Mouse (Mus musculus): ENCODE data around the gene Zcchc7. TPM values are rescaled to one million over a fixed set of nuclear protein-coding genes. Genes with fewer than 3 reads are reported as not detected.
"Not testable (repeated sequence)": the region's sequence is repeated elsewhere in the genome, so short reads cannot be mapped to it uniquely, and the experiment has no call there.

Zcchc7 gene
- total and polyA plus RNA-seq, 2 experiments from 2014 or later = 18.9 to 31.6 TPM

- Histone ChIP-seq H3K9me3 (ENCODE audit: low read length) (no peaks in the 10 kb centered on the region), H3K4me2 (ENCODE audit: low read depth, low read length) (no peak overlapping the region), H3K9ac (replicated peaks; ENCODE audit: low read length) (no peak overlapping the region), H3K27ac (no peak overlapping the region), H3K27me3 (ENCODE audit: insufficient read depth, low read length) (no peaks in the 10 kb centered on the region), H3K36me3 (ENCODE audit: insufficient read depth, low read length) (no peaks in the 10 kb centered on the region), H3K4me1 (ENCODE audit: insufficient read depth, low read length) (no peaks in the 10 kb centered on the region), H3K4me3 (ENCODE audit: low read length) (no peak overlapping the region)
- ATAC-seq (no peak), DNase-seq (ENCODE audit: low spot score) (no peak)
- 96% methylated on average over 1 of the region's 1 CpGs for WGBS
- TF ChIP-seq CTCF (IDR thresholded peaks at IDR 0.05; ENCODE audit: low read depth) = no peak
These were observed 186.6 kb downstream of the Zcchc7 start for GRCm38 (mm10) chr4:44942237-44942636.

- ATAC-seq = no peak
- H3K27ac ChIP-seq = no peak overlapping the region
- H3K4me3 ChIP-seq (ENCODE audit: low read length) = no peak overlapping the region
- no peak for DNase-seq (ENCODE audit: low spot score)
- no peaks in the 10 kb centered on the region for H3K4me1 ChIP-seq (ENCODE audit: insufficient read depth, low read length)
- no peak for TF ChIP-seq CTCF (IDR thresholded peaks at IDR 0.05; ENCODE audit: low read depth)
- no peaks in the 10 kb centered on the region for H3K9me3 ChIP-seq (ENCODE audit: low read length)
- no peak overlapping the region for H3K9ac ChIP-seq (replicated peaks; ENCODE audit: low read length)
- no peaks in the 10 kb centered on the region for H3K27me3 ChIP-seq (ENCODE audit: insufficient read depth, low read length)
- H3K36me3 ChIP-seq (ENCODE audit: insufficient read depth, low read length) = no peaks in the 10 kb centered on the region
- H3K4me2 ChIP-seq (ENCODE audit: low read depth, low read length) = no peak overlapping the region
- 71% methylated on average over 6 of the region's 6 CpGs for WGBS
These were observed 187.8 kb downstream of the Zcchc7 start for GRCm38 (mm10) chr4:44943480-44943879.

DNA sequence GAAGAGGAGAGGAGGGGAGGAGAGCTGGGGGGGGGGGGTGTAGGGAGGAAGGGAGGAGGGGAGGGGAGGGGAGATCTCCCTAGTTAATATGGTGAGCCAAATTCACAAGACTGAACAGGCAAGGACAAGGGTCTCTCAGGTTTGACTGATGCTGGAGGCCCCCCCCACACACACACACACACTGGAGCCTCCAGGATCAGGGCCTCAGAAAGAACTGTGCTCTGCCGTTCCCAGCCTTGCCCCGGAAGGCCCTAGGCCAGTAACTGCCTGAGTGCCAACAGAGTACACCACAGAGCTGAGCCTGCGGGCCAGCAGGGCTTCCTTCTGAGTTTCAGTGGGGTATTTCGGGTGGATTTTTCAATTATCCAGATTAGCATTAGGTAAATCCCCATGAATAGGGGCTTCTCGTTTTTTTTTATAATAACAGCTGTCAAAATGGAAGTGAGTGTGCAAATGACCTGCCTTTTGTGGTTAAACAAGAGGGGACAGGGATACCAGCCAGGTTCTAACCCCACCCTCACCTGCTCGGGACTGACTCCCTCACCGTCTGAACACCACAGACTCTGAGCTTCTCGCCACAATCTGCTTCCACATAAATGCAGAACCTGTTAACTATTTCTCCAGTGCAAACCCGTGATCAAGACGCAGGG lies 188.9 kb downstream of the Zcchc7 start:
- ATAC-seq = no peak
- no peak overlapping the region for H3K4me2 ChIP-seq (ENCODE audit: low read depth, low read length)
- DNase-seq (ENCODE audit: low spot score) = no peak
- 74% methylated on average over 10 of the region's 10 CpGs for WGBS
- no peaks in the 10 kb centered on the region for H3K27me3 ChIP-seq (ENCODE audit: insufficient read depth, low read length)
- H3K9ac ChIP-seq (replicated peaks; ENCODE audit: low read length) = no peak overlapping the region
- no peaks in the 10 kb centered on the region for H3K9me3 ChIP-seq (ENCODE audit: low read length)
- H3K4me1 ChIP-seq (ENCODE audit: insufficient read depth, low read length) = no peaks in the 10 kb centered on the region
- H3K4me3 ChIP-seq (ENCODE audit: low read length) = no peak overlapping the region
- no peaks in the 10 kb centered on the region for H3K36me3 ChIP-seq (ENCODE audit: insufficient read depth, low read length)
- H3K27ac ChIP-seq = no peak overlapping the region
- TF ChIP-seq CTCF (IDR thresholded peaks at IDR 0.05; ENCODE audit: low read depth) = no peak

GRCm38 (mm10) chr4:44946126-44946525 lies 190.4 kb downstream of the Zcchc7 start:
- H3K4me3 ChIP-seq (ENCODE audit: low read length); H3K27ac ChIP-seq; DNase-seq (ENCODE audit: low spot score); H3K4me1 ChIP-seq (ENCODE audit: insufficient read depth, low read length); H3K4me2 ChIP-seq (ENCODE audit: low read depth, low read length); ATAC-seq; H3K9me3 ChIP-seq (ENCODE audit: low read length); H3K36me3 ChIP-seq (ENCODE audit: insufficient read depth, low read length); H3K9ac ChIP-seq (replicated peaks; ENCODE audit: low read length); H3K27me3 ChIP-seq (ENCODE audit: insufficient read depth, low read length): not testable (repeated sequence)
- 95% methylated on average over 2 of the region's 2 CpGs for WGBS

- ATAC-seq = no peak
- Histone ChIP-seq H3K36me3 (ENCODE audit: insufficient read depth, low read length) (no peaks in the 10 kb centered on the region), H3K9ac (replicated peaks; ENCODE audit: low read length) (no peak overlapping the region), H3K27me3 (ENCODE audit: insufficient read depth, low read length) (no peaks in the 10 kb centered on the region), H3K27ac (no peak overlapping the region), H3K4me1 (ENCODE audit: insufficient read depth, low read length) (no peaks in the 10 kb centered on the region), H3K4me3 (ENCODE audit: low read length) (no peak overlapping the region), H3K9me3 (ENCODE audit: low read length) (no peaks in the 10 kb centered on the region), H3K4me2 (ENCODE audit: low read depth, low read length) (no peak overlapping the region)
- no peak for TF ChIP-seq CTCF (IDR thresholded peaks at IDR 0.05; ENCODE audit: low read depth)
- DNase-seq (ENCODE audit: low spot score) = no peak
- 91% methylated on average over 5 of the region's 5 CpGs for WGBS
These were observed 191.8 kb downstream of the Zcchc7 start for GRCm38 (mm10) chr4:44947464-44947863.

DNA sequence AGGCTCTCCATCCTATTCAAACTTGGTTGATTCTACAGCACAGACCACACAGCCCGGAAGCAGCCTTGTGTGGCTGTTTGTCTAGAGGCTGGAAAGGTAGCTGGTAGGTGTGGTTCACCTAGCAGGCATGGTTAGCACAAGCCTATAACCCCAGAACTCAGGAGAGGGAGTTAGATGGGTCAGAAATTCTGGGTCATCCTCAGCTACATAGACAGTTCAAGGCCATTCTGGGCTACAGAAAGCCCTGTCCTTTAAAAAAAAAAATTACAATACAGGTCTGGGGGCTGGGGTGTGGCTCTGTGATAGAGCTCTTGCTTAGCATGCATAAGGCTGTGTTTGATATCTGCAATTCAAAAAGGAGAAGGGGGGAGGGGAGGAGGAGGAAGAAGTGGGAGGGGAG lies 192.6 kb downstream of the Zcchc7 start:
- ATAC-seq (no peak), DNase-seq (ENCODE audit: low spot score) (no peak)
- WGBS = 95% methylated on average over 1 of the region's 1 CpGs
- no peaks in the 10 kb centered on the region for H3K27me3 ChIP-seq (ENCODE audit: insufficient read depth, low read length)
- H3K9ac ChIP-seq (replicated peaks; ENCODE audit: low read length) = no peak overlapping the region
- no peak for TF ChIP-seq CTCF (IDR thresholded peaks at IDR 0.05; ENCODE audit: low read depth)
- no peak overlapping the region for H3K4me2 ChIP-seq (ENCODE audit: low read depth, low read length)
- H3K4me1 ChIP-seq (ENCODE audit: insufficient read depth, low read length) = no peaks in the 10 kb centered on the region
- H3K9me3 ChIP-seq (ENCODE audit: low read length) = no peaks in the 10 kb centered on the region
- no peak overlapping the region for H3K27ac ChIP-seq
- no peaks in the 10 kb centered on the region for H3K36me3 ChIP-seq (ENCODE audit: insufficient read depth, low read length)
- H3K4me3 ChIP-seq (ENCODE audit: low read length) = no peak overlapping the region

DNA sequence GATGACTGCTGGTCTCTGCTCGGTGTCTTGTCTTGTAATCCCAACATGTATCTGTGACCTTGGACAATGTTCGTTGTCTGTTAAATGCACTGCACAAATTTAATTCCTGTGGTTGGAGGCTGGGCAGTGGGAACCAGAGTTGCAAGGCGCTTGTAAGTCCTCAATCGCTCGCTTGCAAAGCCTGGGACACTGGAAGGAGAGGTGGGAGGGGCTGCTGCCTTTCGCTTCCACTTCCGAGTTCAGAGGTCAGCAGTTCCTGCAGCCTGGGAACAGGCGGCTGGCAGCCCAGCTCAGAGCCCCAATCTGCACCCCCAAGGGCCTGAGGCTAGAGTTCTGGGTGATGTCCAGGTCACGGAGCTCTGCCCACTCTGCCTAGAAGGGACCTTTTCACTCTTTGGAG lies 197.4 kb downstream of the Zcchc7 start:
- Histone ChIP-seq H3K9me3 (ENCODE audit: low read length) (no peaks in the 10 kb centered on the region), H3K9ac (replicated peaks; ENCODE audit: low read length) (no peak overlapping the region), H3K4me1 (ENCODE audit: insufficient read depth, low read length) (no peaks in the 10 kb centered on the region), H3K4me2 (ENCODE audit: low read depth, low read length) (no peak overlapping the region), H3K27me3 (ENCODE audit: insufficient read depth, low read length) (no peaks in the 10 kb centered on the region), H3K4me3 (ENCODE audit: low read length) (no peak overlapping the region), H3K27ac (no peak overlapping the region), H3K36me3 (ENCODE audit: insufficient read depth, low read length) (no peaks in the 10 kb centered on the region)
- DNase-seq (ENCODE audit: low spot score) = no peak
- no peak for TF ChIP-seq CTCF (IDR thresholded peaks at IDR 0.05; ENCODE audit: low read depth)
- 78% methylated on average over 9 of the region's 9 CpGs for WGBS
- no peak for ATAC-seq

Measured in hindbrain, postnatal 0 days (tissue).